Mouse (Mus musculus) adrenal gland, postnatal 36 days (tissue): ENCODE data around the gene Sept12. TPM values are rescaled to one million over a fixed set of nuclear protein-coding genes. Genes with fewer than 3 reads are reported as not detected.

Experiments used
- DNase-seq, 2 experiments: peaks; one replicate each; pipeline ENCODE4 v3.0.0; 2021; ENCODE audit warnings: mixed read lengths in 1 of 2
- long read RNA-seq, 2 experiments: library from polyadenylated mRNA; stranded (forward); transcript quantifications; one replicate each; pipeline ENCODE4 v2.0.0; 2021; ENCODE audit warnings: borderline sequencing depth in 2 of 2
- total RNA-seq, 2 experiments: library from RNA; stranded (reverse); gene quantifications; 2 replicates each; pipeline ENCODE4 v1.2.3; 2021

The Sept12 gene
- total RNA-seq: not detected
- long read RNA-seq, experiment 1: 0 reads
- long read RNA-seq, experiment 2: 0 reads

DNA sequence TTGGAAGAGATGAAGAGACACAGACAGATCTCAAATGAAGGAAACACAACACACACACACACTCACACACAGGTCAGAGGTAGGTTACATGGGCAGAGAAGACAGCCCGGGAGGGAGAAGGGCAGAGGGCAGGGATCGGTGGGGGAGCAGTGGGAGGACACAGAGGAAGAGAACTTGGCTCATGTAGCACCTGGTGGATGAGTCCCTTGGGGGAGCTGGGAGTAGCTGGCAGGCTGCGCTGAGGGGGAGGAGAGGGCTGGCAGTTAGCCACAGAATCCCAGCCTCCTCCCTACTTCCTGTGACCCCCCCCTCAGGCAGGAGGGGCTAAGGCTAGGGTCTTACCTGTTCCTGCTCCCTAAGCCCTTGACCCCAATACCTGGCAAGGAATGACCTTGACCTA is at the start of gene Sept12:
Gene Sept12, minus strand, starts transcription at position 300 of the 400 bp plus-strand sequence.
- peak; percentile 12 to 42 for DNase-seq

DNA sequence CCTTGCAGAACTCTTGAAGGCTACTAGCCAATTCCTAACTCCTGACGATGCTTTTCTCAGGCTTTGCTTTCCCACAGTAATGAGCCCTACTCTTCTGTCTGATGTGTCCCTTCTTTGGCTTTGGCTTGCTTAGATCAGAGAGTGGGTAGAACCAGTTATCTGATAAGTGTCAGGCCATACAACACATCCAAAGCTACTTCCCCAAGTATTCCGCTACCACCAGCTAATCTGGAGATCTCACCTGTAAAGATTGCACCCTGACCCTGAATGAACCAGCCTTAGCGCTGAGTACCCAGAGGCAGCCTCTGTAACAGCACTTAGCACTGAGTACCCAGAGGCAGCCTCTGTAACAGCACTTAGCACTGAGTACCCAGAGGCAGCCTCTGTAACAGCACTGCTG is 47.7 kb upstream of the Sept12 start:
- DNase-seq: no peak

DNA sequence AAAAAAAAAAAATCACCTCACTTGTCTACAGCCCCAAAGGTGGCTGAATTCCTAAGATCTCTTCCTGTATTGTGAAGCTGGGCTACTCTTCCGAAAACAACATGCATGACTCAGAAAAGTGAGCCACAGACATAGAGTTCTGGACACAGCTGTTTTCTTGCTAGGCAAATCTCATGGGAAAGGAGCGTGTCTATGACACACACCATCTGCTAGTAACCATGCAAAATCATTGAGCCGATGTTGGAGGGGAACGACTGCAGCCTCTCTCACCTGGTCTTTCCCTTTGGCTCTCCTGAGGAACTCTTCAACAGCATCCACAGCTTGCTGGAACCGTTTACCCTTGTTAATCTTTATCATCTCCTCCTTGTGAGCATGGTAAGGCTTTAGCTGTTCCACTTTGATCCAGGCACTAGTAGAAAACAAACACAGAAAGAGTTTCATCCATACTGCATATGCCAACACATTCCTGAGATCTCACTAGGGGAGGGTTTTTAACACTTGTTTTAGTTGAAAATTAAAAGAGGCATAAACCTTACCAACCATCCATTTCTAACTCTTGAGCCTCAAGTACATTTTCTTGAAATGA is 39.1 kb upstream of the Sept12 start:
- no peak for DNase-seq

DNA sequence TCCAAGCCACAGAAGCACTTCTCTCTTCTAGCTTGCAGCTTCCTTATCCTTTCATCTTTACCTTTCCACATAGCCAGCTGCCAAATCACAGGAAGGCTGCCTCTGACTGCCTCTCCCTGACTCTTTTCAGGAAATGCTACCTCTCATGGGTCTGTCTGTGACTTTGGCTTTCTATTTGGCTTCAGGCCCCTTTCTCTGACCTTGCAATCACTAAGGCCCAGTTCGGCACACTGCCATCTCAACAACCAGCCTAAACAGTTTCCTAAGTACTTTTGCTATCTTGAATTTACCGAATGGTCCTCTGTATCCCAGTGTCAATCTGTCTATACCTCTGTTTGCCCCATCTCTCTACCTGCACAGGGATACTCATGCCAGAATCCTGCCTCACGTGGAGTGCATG is 37.9 kb upstream of the Sept12 start:
- DNase-seq: peak; percentile 38 to 52

DNA sequence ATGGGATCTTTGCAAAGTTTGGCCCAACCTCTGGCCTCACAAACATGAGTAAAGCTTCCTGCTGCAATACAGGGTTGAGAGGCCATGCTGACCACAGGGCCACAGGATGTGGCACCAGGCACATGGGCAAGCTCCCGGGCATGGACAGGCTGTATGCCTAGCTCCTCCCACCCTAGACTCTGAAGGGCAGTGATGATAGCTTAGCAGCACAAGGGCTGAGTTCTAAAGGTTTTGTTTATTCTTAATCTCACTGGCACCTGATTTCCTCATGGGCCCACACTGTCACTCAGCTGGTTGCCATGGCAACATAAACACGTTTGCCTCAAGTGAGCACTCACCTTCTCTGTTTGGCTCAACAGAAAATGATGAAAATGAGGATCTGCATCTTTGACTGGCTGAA is 32.2 kb upstream of the Sept12 start:
- DNase-seq: no peak

DNA sequence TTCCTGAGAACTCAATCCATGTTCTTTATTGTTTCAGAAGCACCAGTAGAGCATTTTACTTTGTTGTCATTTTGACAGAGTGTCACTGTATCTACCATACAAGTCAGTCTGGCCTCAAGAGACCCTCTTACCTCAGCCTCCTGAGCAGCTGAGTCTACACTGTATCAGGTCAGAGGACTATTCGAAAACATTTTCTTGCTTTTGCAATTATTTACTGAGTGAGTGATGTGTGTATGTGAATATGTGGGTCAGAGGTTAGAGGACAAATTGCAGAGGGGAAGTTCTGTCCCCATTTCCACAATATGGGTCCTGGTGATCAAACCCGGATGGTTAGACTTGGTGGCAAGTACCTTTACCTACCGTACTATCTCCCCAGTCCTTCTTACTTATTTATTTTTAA is 26.4 kb upstream of the Sept12 start:
- no peak for DNase-seq

DNA sequence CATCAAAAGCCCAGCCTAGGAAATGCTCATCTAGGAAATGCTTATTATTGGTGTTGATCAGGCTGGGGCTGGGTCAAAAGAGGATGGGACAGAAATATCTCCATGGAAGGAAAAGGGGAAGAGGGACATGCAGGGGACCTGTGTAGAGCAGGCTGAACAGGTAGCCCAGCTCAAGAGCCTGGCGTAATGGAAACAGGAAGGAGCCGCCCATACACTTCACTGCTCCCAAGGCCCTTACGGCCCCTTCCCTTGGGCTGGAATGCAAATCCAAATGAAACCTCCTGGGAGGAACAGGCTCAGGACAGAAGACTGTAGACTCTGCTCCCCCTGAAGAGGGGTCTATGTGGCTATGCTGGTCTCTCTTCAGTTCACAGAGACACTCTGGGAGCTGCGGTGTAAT is 16.9 kb upstream of the Sept12 start:
- DNase-seq: no peak

DNA sequence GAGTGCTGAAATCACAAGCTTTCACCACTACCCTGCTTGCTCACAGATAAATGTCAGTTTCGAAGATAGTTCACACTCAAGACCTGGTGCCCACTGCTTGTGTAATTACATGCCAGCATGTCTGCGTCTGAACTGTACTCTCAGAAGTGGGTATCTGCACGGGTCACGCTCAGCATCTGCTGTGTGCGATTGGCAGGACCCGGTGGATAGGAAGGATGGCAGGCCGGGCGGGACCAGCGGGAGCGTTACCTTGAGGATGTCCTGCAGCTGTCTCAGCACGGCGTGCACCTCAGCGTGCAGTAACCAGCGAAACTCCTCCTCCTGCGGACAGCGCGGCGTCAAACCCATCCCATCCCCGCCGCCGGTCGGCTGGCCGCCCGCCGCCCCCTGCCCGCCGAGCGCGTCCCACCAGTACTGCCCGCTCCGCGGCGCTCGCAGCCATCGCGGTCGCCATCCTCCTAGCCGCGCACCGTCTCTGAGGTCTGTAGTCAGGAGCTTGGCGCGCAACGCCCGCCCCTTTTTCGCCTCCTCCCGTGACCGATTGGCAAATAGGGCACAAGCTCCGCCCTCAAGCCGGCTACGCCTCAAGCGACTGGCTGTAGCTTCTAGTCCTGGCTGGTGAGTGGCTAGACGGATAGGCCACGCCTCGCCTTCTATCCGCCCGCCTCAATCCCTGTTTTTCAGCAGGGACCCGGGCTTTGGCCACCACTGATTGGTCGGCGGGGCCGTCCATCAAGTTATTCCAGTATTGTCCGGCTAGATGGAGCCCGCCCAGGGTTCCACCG is 15.6 kb upstream of the Sept12 start, which contains the start of gene Rogdi:
Gene Rogdi, minus strand, starts transcription at position 500 of the 785 bp plus-strand sequence.
- DNase-seq: peak; percentile 97 to 98

DNA sequence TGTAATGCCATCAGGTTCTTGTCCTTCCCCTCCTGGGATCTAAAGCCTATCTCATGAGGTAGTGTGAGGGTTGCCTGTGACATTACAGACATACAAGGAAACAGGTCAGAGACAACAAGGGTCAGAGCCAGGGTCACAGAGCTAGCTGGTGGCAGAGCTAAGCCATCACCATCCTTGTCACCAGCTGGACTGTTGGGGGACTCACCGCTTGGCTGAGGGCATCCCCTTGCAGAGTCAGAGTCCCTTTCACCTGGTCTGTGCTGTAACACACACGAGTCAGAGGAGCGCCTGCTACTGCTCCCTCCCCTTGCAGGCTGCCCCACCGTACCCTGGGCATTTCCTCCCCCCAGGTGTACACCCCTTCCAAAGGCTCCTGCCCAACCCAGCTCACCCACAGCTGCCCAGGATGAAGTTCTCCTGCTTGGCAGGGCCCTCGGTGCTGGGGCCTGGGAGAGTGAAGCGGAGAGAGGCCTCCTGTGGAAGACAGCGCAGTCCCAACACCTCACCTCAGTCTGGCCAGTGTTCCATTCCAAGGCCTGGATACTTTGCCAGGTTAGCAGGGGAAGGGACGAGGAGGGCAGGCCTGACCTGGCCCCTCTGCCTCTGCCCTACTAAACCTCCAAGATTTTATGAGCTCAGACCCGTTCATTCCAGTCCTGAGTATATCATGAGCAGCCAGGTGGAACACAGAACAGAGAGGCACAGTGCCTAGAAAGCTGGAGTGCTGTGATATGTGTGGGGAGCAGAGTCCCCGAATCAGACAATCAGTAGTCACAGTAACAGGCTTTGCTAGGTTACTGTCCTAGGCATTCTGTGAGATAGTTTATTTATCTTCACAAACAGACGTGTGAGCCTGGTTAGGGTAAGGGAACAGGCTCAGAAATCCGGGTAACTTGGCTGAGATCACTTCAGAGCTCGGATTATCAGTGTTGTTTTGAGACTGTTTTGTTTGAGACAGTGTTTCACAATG is 14.7 kb upstream of the Sept12 start:
- no peak for DNase-seq

DNA sequence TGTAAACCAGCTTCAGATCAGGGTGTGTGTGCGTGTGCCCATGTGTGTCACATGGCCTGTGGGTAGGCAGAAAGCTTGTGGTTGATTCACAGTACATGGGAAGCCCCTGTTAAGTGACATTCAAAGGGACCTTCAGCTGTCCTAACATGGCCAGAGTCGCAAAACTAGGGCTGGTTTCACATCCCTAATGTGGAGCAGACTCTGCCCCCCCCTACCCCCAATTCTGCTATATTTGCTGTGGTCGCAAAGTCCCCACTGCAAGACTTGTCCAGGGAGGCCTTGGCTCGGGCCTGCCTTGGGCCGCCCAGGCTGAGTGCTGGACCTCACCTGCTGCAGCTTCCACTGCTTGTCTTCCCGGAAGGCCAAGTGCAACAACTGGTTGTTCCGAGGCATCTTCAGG is 13.6 kb upstream of the Sept12 start:
- DNase-seq: no peak

DNA sequence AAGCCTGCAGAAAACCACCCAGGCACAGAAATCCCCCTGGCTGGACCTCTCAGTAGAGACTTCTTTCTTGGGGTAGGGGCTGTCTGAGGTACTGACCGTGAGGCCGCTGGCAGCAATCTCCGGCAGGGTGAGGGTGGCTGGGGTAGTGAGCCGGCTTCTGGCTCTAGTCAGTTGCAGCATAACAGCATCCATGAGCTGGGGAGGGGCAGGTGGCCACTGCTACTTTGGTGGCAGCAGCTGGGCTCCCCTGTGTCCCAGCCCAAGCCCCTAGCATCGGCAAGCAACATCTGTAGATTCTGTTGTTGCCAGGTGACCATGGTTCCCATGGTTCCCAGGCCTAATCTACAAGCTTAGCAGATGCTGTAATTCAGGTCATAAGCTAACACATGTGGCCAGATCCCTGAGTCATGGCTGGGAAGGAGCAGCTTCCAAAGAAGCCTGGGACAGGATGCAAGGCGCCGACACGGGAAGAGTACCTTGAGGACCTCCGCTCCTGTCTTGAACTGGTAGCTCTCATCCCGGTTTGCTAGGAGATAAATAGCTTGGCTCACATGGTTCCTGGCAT is 12.8 kb upstream of the Sept12 start:
- no peak for DNase-seq

DNA sequence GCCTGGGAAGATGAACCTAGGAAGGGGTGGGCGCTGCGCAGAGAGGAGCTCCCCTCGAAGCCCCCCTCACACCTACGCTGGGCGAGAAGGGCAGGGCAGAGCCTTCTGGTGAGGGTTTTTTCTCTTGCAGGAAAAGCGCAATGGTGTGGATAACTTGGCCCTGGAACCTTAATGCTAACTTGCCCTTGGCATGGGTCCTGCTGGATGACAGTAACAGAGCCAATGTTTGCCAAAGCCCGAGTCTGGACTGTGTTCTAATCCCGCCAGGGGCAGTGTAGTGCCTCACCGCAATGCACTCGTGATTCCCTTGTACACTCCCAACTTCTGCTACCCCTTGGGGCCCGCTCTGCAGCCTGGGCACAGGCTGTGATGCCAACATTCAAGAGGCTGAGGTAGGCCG is 10.4 kb upstream of the Sept12 start:
- no peak for DNase-seq

DNA sequence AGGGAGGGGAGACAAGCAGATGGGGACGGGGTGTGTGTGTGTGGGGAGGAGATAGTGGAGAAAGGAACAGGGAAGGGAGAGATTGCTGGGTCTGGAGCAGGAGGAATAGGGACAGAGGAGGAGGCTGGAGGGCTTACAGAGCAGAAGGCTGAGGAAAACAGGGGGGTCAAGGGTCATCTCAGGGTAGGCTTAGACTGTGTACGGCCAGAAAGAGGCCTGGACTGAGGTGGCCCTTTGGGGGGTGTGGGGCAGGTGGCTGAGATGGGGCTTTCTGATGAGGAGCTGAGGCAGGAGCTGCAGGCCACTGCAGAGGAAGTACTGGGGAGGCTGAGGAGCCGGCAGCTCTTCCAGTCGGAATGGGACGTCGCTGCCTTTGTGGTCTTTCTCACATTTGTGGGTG is 9.8 kb upstream of the Sept12 start:
- no peak for DNase-seq

DNA sequence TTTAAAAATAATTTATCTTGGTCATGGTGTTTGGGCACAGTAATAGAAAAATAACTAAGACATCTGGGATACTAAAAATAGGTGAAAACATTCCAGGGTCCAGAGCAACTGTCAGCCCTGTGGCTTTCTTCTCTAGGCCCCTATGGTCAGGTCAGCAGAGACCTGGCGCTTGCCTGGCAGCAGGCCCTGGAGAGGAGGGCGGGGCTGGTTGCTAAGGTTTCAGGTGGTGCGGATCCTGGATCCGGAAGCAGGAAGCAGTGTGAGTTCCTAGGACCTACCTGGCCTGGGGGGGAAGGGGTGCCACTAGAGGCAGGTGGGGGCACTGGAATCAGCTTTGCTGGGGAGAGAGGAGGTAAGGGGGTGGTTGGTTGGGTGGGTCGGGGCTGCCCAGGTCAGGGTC is 9.4 kb upstream of the Sept12 start, which contains the start of gene Smim22:
Gene Smim22, plus strand, starts transcription at position 222 of the 400 bp plus-strand sequence.
- DNase-seq: no peak

DNA sequence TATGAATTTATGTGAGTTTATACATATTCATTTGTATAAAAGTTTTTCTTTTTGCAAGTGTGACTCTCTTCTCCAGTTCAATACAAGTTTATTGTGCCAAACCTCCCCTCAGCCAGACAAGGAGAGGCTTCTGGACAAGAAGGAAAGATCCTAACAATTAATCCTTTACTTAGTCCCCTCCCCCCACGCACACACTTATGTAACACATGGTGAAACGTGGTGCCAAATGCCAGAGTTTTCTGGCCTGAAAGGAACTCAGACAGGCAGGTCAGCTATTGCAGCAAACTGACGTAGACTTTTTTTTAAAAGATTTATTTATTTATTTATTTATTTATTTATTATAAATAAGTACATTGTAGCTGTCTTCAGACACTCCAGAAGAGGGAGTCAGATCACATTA is 3.0 kb upstream of the Sept12 start:
- no peak for DNase-seq

DNA sequence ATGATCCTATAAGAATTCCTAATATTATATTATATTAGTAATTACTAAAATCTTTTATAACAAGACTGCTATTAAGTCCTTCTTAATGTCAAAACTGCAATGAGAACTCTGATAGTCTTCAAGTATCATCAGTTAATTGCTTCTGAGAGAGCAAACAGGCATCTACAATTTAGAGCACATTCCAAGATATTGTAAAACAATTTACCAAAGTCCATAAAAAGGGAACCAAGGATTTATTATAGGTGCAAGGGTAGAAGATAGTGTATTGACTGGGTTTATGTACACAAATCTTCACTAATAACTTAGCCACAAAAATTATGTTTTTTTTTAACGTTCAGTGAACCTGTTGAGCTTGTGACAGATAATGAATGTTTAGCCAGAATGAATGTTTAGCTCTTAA is 1.3 kb upstream of the Sept12 start:
- DNase-seq: no peak

DNA sequence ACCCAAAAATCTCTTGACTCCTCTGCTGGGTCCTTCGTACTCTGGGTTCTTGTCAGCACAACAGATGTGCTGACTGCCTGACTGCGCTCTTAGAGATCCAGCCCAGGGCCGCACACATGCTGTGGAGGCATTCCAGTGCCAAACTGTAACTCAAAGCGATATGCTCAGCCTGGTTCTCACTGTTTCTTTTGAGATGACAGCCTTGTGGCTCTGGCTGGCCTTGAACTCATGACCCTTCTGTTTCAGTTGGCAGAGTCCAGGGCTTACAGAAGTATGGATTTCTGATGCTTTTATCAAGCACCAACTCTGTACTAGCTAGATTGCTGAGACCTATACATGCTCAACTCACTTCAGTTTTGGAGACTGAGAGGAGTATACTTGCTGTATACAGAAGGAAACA is 4.4 kb downstream of the Sept12 start:
- DNase-seq: peak; percentile 39 to 45

DNA sequence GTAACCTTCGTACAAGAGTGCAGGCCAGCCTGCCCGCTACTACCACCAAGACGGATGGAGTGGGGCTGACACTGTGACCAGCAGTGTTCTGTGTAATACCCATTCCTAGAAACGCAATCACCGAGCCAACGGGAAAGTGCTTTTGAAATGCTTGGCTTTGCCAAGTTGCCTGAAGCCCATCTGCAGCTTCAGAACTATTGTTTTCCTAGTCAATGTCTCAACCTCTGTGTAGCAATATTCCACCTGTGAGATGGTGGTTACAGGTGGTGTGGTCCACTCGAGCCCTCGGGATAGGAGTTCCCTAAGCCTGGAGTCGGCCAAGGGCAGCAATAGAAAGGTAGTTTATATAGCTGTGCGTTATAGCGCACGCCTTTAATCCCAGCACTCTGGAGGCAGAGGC is 12.9 kb downstream of the Sept12 start:
- DNase-seq: no peak

DNA sequence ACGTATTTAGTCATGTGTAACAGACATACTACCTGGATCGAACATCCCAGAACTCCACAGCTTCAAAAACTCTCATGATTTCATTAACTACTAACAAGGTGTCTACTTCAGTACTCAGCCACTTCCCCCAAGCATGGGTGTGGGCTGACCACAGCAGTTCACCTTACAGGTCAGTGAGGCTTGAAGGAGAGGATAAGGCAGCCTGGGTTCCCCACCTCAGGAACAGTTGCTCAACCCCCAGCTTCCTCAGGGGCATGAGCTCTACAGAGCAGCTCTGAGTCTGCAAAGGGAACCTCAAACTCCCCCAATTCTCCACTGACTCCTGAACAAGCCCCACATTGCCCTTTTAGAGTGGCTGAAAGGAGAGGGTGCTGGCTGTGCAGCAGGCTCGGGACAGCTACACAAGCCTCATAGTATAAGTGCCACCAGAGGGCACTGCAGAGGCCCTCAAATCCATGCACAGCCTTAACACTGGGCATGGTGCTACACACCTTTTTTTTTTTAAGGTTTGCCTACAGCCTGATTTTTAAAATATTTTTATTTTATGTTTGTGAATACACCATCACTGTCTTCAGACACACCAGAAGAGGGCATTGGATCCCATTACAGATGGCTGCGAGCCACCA is 17.8 kb downstream of the Sept12 start:
- DNase-seq: peak in 1 of 2 experiments; percentile 54

DNA sequence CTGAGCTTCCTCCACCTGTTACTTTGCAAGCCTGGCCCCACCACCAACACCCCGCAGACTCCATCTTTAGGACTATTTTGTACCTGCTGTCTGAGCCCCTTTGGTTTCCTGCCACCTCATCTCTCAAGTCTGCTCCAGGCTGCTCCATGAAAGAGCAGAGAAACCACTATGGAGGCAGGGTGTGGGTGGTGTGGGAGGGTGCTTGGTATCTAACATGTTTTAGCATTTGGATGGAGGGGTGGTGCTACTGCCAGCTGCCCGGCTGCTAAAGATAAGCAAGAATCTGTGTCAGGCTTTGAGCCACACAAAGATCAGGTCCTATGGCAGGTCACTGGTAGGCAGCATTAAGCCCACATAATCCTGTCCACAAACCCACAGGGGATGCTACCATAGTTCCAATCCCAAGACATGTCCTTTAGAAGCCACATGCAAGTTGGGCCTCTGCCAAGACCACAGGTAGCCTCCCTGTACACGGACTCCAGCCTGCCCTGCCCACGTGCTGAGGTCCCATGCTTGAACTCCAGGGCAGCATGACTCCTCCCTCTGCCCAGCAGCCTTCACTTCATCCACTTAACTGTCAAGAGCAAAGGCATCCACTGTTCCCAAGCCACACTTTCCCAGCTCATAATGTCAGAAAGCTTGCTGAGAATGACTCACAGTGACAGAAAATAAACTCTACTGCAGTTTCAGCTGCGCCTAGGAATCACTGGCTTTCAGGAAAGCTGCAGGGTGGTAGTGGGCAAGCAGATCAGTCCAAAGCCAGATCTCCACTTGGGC is 19.2 kb downstream of the Sept12 start:
- DNase-seq: no peak

DNA sequence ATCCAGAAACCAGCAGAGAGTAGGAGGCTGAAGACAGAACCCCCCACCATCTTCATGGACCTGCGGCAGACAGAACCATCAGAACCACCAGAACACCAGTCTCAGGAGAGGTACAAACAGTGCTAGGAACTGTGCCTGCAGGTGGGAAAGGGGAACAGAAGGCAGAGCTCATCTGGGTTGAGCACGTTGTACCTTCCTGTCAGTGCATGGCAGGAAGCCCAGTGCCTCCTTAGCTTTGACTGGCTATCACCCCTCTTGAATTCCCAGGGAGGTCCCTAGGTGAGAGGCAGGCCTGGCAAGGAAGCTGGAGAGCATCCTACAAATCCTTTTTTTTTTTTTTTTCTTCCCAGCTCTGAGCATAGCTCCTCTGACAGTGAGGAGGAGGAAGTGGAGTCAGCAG is 21.5 kb downstream of the Sept12 start:
- no peak for DNase-seq
